Mouse (Mus musculus) lung, postnatal 0 days (tissue): ENCODE results near the gene Upp2.

ENCODE experiments used
- CTCF ChIP-seq: IDR thresholded peaks from 2 replicates; pipeline ENCODE4 v1.5.1; 2016; ENCODE audit warnings: antibody characterized with exemption, mild to moderate bottlenecking
- EP300 ChIP-seq: IDR thresholded peaks from 2 replicates; pipeline ENCODE4 v1.6.1; 2016; ENCODE audit warnings: antibody characterized with exemption, mild to moderate bottlenecking, control low read depth

GRCm38 (mm10) chr2:58697501-58697900 lies 130.4 kb downstream of the Upp2 start:
- TF ChIP-seq CTCF (no peak), EP300 (no peak)
